Comparison of ENCODE assay signal across 8 mouse cellular contexts in the genomic region with DNA sequence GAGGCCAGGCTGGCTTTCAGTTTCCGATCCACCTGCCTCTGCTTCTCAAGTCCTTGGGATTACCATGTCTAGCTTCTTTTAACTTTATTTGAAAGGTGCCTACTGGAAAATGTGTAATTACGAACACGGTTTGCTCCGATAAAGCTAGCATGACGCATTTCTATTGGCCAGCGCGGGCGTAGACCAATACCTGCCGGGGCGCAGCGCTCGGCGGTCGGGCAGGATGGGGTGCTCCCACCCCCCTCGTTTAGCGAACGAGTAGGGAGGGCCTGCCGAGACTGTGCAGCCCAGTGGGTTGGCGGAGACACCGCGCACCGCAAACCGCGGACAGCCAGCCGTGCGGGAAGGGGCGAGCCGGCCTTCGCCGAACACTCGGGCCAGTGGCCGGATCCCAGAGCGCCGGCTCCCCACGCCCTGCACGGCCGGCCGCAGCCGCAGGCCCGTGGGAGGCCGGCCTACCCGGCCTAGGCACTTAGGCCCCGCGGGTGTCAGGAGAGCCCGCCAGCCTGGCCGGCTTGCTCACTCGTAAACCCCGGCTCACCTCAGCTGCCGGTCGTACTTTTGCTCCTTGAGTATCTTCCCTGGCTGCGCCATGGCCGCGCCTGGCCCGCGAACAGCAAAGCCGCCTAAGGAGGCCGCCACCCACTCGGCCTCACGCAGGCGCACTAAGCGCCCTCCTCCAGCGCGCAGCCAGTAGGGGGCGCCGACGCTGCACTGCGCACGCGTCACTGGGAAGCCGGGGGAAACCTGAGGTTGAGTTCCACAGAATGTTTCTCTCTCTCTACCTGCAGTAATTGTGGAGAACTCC. TPM values are rescaled to one million over a fixed set of nuclear protein-coding genes. Genes with fewer than 3 reads are reported as not detected.
DNase-seq lines count a peak whose midpoint lies in the region; ATAC-seq lines count a peak whose summit lies in the region.

A gene (minus strand): TSS at position 667 of the 808 bp plus-strand sequence.
A gene (plus strand): TSS at position 719 of the 808 bp plus-strand sequence.

- peak within 1 kb of the TSS; percentile 70 for H3K27ac ChIP-seq in hindbrain, embryonic 11.5 days (ENCODE audit: low read depth, low read length)

- H3K9ac ChIP-seq in hindbrain, embryonic 11.5 days (ENCODE audit: low read depth, low read length) = peak within 1 kb of the TSS; percentile 96

- WGBS in hindbrain, embryonic 11.5 days = under 1% methylated on average over 62 of the region's 70 CpGs

- H3K9me3 ChIP-seq in hindbrain, embryonic 11.5 days (ENCODE audit: control insufficient read depth, low read length) = no peaks in the 10 kb centered on the region

- H3K36me3 ChIP-seq in hindbrain, embryonic 11.5 days (ENCODE audit: control insufficient read depth, insufficient read depth, low read length) = no peaks in the 10 kb centered on the region

- H3K4me3 ChIP-seq in hindbrain, embryonic 11.5 days (ENCODE audit: low read depth, low read length) = peak within 1 kb of the TSS; percentile 91

- peaks cover 2% of the 10 kb centered on the region for H3K27me3 ChIP-seq in hindbrain, embryonic 11.5 days (ENCODE audit: control insufficient read depth, insufficient read depth, low read length)

- 0 out of 2 replicates have a peak, but pooled peaks cover 4% of the 10 kb centered on the region for H3K4me1 ChIP-seq in hindbrain, embryonic 11.5 days (replicated peaks; ENCODE audit: control insufficient read depth, insufficient read depth, low read length)

- DNase-seq in Muller cell, postnatal 12 days (ENCODE audit: inconsistent ontology term) = peak; percentile 95
- DNase-seq in cerebellum, adult 9-11 months = peak; percentile 94
- DNase-seq in frontal cortex, adult 2 months (ENCODE audit: extremely low spot score in 1 of 2, low spot score in 1 of 2) = peak; percentile 81 to 96
- peak; percentile 99 for DNase-seq in hindbrain, embryonic 11.5 days (ENCODE audit: low spot score)
- DNase-seq in layer of hippocampus, postnatal 10 days (ENCODE audit: low spot score in 2 of 2) = peak; percentile 96 to 97
- DNase-seq in lung, postnatal 10 days = peak; percentile 94
- peak; percentile 94 for DNase-seq in ovary, postnatal 36 days (ENCODE audit: low spot score)
- DNase-seq in thymus, postnatal 25 days = peak; percentile 95

- peak within 1 kb of the TSS; percentile 54 for H3K4me2 ChIP-seq in hindbrain, embryonic 11.5 days (replicated peaks; ENCODE audit: low read depth, low read length)

- ATAC-seq in hindbrain, embryonic 11.5 days (ENCODE audit: low FRiP score) = peak; percentile 96

RNA-seq across cellular contexts. Expression of the first gene that starts in this region (rescaled TPM):
- polyA plus RNA-seq in frontal cortex, adult 2 months (2012; rRNA removed) = 78.0 and 87.7 TPM in 2 replicates
- polyA plus RNA-seq in hindbrain, embryonic 11.5 days (2014; fragmentation: Nextera tagmentation; extraction: Ambion mirVana) = 140 TPM in 2 replicates
- 10 to 100 TPM; 49.9 to 52.4 TPM for total RNA-seq in layer of hippocampus, postnatal 10 days (2021)

RNA-seq across cellular contexts. Expression of the second gene that starts in this region (rescaled TPM):
- 41.3 and 42.8 TPM in 2 replicates for polyA plus RNA-seq in frontal cortex, adult 2 months (2012; rRNA removed)
- polyA plus RNA-seq in hindbrain, embryonic 11.5 days (2014; fragmentation: Nextera tagmentation; extraction: Ambion mirVana) = 0.42 and 0.52 TPM in 2 replicates
- 10 to 100 TPM; 13.5 to 18.2 TPM for total RNA-seq in layer of hippocampus, postnatal 10 days (2021)

Comparison
In these comparisons a context has a peak if more than half of its experiments do, and no peak if none do; other contexts are left out.
1. Peak in every context shown above with its lines: DNase-seq, ATAC-seq, H3K4me3 ChIP-seq and H3K27ac ChIP-seq.
2. RNA of the second gene that starts in this region (polyA plus RNA-seq): 41.3 to 42.8 TPM in frontal cortex, adult 2 months; 0.42 to 0.52 TPM in hindbrain, embryonic 11.5 days; every median in the first group is over 10 times any median in the second.